ENCODE assay signal across 15 mouse cellular contexts in genomic region chr11:35244526-35244925, GRCm38 (mm10).
DNase-seq lines count a peak whose midpoint lies in the region; ATAC-seq and TF ChIP-seq lines count a peak whose summit lies in the region.
"Had no signal": no experiment of that assay in that cellular context is flagged by ENCODE, and none has a peak within 500 bp of the region (broad histone marks: within the 10 kb centered on the region; RNA-seq: fewer than 3 reads in every experiment).

No protein-coding gene starts in this region.

- WGBS in forebrain, embryonic 14.5 days = 78% methylated on average over 7 of the region's 7 CpGs
- 90% methylated on average over 7 of the region's 7 CpGs for WGBS in forebrain, embryonic 12.5 days
- 65% methylated on average over 7 of the region's 7 CpGs for WGBS in lung, adult 2 months

- no peak for TF ChIP-seq POLR2A in lung, adult 2 months (IDR thresholded peaks at IDR 0.05; ENCODE audit: borderline replicate concordance, extremely low read depth, low read depth, low read length)

- ATAC-seq in forebrain, embryonic 14.5 days = no peak
- no peak for ATAC-seq in forebrain, embryonic 12.5 days (ENCODE audit: low FRiP score)
- ATAC-seq: Patski had no signal

- no peak overlapping the region for H3K4me3 ChIP-seq in forebrain, embryonic 14.5 days (ENCODE audit: low read depth, low read length)
- no peak overlapping the region for H3K4me3 ChIP-seq in forebrain, embryonic 12.5 days (replicated peaks)
- no peak overlapping the region for H3K4me3 ChIP-seq in lung, adult 2 months (replicated peaks; ENCODE audit: extremely low read depth, low read depth, low read length)
- H3K4me3 ChIP-seq: embryonic facial prominence, embryonic 12.5 days; hindbrain, embryonic 12.5 days; limb, embryonic 13.5 days had no signal

- H3K4me2 ChIP-seq in forebrain, embryonic 14.5 days (ENCODE audit: low read length) = no peak overlapping the region
- H3K4me2 ChIP-seq in forebrain, embryonic 12.5 days = no peak overlapping the region
- H3K4me2 ChIP-seq: hindbrain, embryonic 12.5 days had no signal

- H3K9ac ChIP-seq in forebrain, embryonic 14.5 days (ENCODE audit: low read length) = no peak overlapping the region
- no peak overlapping the region for H3K9ac ChIP-seq in forebrain, embryonic 12.5 days
- H3K9ac ChIP-seq: embryonic facial prominence, embryonic 12.5 days; hindbrain, embryonic 12.5 days; limb, embryonic 13.5 days had no signal

- no peaks in the 10 kb centered on the region for H3K9me3 ChIP-seq in forebrain, embryonic 14.5 days (replicated peaks; ENCODE audit: control insufficient read depth, low read length)
- no peaks in the 10 kb centered on the region for H3K9me3 ChIP-seq in forebrain, embryonic 12.5 days
- H3K9me3 ChIP-seq: embryonic facial prominence, embryonic 12.5 days; hindbrain, embryonic 12.5 days; limb, embryonic 13.5 days had no signal

- no peaks in the 10 kb centered on the region for H3K4me1 ChIP-seq in forebrain, embryonic 14.5 days (ENCODE audit: control insufficient read depth, insufficient read depth, low read length)
- H3K4me1 ChIP-seq in forebrain, embryonic 12.5 days = peaks cover 9% of the 10 kb centered on the region; the same call in 1 of the 2 replicates
- no peaks in the 10 kb centered on the region; the same call in 1 of the 2 replicates for H3K4me1 ChIP-seq in lung, adult 2 months (ENCODE audit: control insufficient read depth, insufficient read depth, low read length)

- intact Hi-C loops in heart, postnatal 10 days (cut with DNase I) = no loop called here

- no peak overlapping the region for H3K27ac ChIP-seq in forebrain, embryonic 14.5 days (ENCODE audit: low read depth, low read length)
- no peak overlapping the region for H3K27ac ChIP-seq in forebrain, embryonic 12.5 days
- H3K27ac ChIP-seq: hindbrain, embryonic 12.5 days had no signal

- DNase-seq in forebrain, embryonic 14.5 days (ENCODE audit: low spot score) = peak; percentile 55
- DNase-seq in lung, postnatal 10 days = peak; percentile 31
- DNase-seq in lung, adult 2 months = no peak
- DNase-seq in cerebellum, adult 8-10 months = peak; percentile 49
- DNase-seq in heart, postnatal 10 days = peak; percentile 55 to 62
- no peak for DNase-seq in embryo, embryonic 10.5 days (ENCODE audit: low spot score)
- DNase-seq in kidney, postnatal 25 days = no peak
- DNase-seq: kidney, adult 9 months; layer of hippocampus, adult 9-11 months; thymus, postnatal 14 days had no signal

- no peaks in the 10 kb centered on the region for H3K36me3 ChIP-seq in forebrain, embryonic 14.5 days (ENCODE audit: control insufficient read depth, insufficient read depth, low read length)
- no peaks in the 10 kb centered on the region for H3K36me3 ChIP-seq in forebrain, embryonic 12.5 days (replicated peaks)
- H3K36me3 ChIP-seq: embryonic facial prominence, embryonic 12.5 days; hindbrain, embryonic 12.5 days; limb, embryonic 13.5 days had no signal

- H3K27me3 ChIP-seq in forebrain, embryonic 14.5 days (replicated peaks; ENCODE audit: control insufficient read depth, insufficient read depth, low read length) = no peaks in the 10 kb centered on the region
- H3K27me3 ChIP-seq in forebrain, embryonic 12.5 days = peaks cover 6% of the 10 kb centered on the region; the same call in 1 of the 2 replicates
- H3K27me3 ChIP-seq: embryonic facial prominence, embryonic 12.5 days; hindbrain, embryonic 12.5 days had no signal

- no peak for TF ChIP-seq CTCF in lung, adult 2 months (IDR thresholded peaks at IDR 0.05; ENCODE audit: insufficient read depth, low read length)

Comparison
In these comparisons a context has a peak if more than half of its experiments do, and no peak if none do; other contexts are left out.
1. DNase-seq: peak in forebrain, embryonic 14.5 days (single experiment), lung, postnatal 10 days (single experiment), cerebellum, adult 8-10 months (single experiment) and heart, postnatal 10 days (2 of 2); none in lung, adult 2 months (single experiment), embryo, embryonic 10.5 days (single experiment) and kidney, postnatal 25 days (0 of 2).